Mouse (Mus musculus): Measurements from ENCODE around the gene Ubxn1. TPM values are rescaled to one million over a fixed set of nuclear protein-coding genes. Genes with fewer than 3 reads are reported as not detected.
"Not testable (repeated sequence)": the region's sequence is repeated elsewhere in the genome, so short reads cannot be mapped to it uniquely, and the experiment has no call there.

Gene Ubxn1
- 100 to 1,000 TPM; 112 to 116 TPM for total RNA-seq (2021)
- long read RNA-seq, transcript Ubxn1-202 (10 exons, 1,033 nt) = minor isoform, 7 of 129 reads
- long read RNA-seq, transcript Ubxn1-201 (8 exons, 1,127 nt) = minor isoform, 14 of 129 reads
- long read RNA-seq, transcript Ubxn1-204 (9 exons, 1,291 nt) = major isoform, 95 of 129 reads
- long read RNA-seq, partial matches to known transcripts = 11 of 129 reads
- long read RNA-seq, other reads (novel, unspliced or antisense) = 2 of 129 reads

DNA sequence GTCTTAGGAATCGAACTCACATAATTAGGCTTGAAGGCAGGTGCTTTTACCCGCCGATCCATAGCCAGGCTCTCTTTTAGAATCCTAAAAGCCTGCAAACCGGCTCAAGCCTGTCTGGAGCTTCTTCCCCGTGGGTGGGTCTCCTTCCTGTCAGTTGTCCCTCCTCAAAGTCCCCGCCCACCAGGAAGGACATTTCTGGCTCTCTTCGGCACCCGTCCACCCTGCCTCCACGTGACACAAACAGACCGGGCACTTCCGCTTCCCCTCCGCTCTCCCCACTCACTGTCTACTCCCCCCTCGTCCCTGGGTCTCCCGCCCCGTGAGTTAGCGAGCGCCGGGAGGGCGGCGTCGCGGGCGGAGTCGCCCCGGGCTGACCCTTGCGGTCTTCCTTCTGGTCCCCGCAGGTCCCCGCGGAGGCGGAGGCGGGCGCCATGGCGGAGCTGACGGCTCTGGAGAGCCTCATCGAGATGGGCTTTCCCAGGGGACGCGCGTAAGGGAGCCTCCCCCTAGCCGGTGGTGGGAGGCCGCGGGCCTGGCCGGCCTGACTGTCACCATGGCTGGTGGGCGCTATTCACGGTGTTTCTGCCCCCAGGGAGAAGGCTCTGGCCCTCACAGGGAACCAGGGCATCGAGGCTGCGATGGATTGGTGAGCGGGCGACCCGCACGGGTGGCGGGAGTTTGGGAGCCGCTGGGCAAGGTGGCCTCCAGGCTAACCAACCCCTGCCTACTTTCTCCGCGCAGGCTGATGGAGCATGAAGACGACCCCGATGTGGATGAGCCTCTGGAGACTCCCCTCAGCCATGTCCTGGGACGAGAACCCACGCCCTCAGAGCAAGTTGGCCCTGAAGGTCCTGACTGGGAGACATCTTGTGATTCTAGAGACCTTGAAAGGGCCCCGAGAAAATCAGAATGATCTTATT, at the start of gene Ubxn1:
TSS of gene Ubxn1 (plus strand) at position 230 of the 920 bp plus-strand sequence.
- peak; percentile 97 for DNase-seq (ENCODE audit: low spot score in 2 of 2)

DNA sequence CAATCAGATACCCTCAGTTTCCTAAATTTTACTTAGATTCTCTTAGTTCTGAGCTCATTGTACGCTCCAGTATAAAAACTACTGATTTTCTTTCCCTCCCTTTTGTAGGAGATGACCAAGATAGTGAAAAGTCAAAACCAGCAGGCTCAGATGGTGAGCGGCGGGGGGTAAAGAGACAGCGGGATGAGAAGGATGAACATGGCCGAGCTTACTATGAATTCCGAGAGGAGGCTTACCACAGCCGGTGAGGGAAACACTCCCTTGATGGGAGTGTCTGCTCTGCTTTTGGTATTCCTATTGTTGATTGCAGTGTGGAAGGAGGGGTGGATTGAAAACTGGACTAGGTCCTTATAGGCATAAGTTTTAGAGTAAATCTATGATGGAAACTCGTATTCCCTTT, 48.6 kb upstream of the Ubxn1 start:
- no peak for DNase-seq (ENCODE audit: low spot score in 2 of 2)

DNA sequence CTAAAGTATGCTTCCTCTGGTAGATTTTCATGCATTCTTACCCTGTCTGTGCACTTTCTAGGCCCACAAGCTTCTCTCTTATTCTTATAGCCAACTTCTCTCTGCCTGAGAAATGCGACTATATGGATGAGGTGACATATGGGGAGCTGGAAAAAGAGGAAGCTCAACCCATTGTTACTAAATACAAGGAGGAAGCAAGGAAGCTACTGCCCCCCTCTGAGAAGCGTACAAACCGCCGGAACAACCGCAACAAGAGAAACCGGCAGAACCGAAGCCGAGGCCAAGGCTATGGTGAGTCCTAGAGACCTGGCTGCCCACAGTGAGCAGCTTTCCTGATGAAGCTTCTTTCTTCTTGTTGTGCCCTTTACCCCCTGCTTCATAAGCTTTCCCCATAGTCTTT, 41.6 kb upstream of the Ubxn1 start, which contains the start of gene AC129217.1:
TSS of gene AC129217.1 (plus strand) at position 114 of the 400 bp plus-strand sequence.
- no peak for DNase-seq (ENCODE audit: low spot score in 2 of 2)

DNA sequence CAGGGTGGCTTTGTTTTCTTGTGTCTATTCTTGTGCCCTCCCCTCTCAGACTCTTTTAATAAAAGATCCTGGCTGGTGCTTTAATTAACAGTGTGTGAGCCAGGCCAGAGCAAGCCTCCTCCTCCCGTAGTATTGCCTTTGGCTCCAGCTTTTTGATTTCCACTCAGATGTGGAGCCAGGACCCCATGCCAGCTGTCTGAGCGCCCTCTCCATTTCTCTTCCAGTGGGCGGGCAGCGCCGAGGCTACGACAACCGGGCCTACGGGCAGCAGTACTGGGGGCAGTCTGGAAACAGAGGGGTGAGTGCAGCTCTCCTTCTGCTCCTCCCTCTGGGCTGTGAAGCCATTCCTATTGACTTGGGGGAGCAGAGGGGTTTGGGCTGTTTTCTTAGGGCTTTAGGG, 40.6 kb upstream of the Ubxn1 start:
- DNase-seq (ENCODE audit: low spot score in 2 of 2) = peak; percentile 67 to 68

DNA sequence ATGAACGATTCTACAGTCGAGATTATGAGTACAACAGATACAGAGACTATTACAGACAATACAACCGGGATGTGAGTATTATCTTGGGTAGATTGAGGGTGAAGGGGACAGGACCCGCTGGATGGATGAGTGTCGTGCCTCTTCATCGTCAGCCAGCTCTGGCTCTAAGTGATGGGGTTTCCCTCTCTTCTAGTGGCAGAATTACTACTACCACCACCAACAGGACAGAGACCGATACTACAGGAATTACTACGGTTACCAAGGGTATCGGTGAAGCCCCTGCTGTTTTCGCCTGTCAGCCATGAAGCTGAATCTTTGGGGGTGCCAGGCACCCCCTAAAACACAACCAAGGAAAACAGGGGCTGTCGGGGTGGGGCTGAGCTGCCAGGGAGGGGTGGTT, 40.0 kb upstream of the Ubxn1 start:
- no peak for DNase-seq (ENCODE audit: low spot score in 2 of 2)

DNA sequence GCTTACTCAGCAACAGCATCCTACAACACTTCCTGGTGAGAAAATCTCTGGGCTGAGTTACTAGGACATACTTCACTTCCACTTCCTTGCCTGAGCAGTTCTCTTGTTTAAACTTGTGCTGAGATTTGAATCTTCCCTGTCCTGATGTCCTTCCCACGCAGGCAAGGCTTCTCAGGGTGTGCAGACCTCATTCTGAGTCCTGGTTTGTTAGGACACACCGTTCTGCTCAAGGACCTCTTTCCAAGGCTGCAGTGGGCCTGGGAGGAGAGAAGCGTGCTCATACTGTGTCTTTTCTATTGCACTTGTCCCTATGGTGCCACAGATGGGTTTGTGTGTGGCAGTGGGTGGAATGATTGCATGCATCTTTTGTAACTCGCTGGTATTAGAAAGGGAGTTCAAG, 38.3 kb upstream of the Ubxn1 start:
- no peak for DNase-seq (ENCODE audit: low spot score in 2 of 2)

DNA sequence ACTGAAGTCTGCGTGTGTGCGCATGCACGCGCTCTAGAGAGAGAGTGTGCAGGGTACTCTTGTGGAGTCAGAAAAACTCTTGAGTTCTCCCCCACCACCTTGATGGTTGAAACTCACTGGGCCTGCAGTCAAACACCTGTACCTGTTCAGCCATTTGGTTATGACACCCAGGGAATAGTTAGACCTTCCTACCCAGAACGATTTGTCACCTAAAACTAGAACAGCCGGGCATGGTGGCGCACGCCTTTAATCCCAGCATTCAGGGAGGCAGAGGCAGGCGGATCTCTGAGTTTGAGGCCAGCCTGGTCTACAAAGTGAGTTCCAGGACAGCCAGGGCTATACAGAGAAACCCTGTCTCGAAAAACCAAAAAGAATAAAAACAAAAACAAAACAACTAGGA, 35.0 kb upstream of the Ubxn1 start:
- DNase-seq (ENCODE audit: low spot score in 2 of 2) = not testable (repeated sequence)

DNA sequence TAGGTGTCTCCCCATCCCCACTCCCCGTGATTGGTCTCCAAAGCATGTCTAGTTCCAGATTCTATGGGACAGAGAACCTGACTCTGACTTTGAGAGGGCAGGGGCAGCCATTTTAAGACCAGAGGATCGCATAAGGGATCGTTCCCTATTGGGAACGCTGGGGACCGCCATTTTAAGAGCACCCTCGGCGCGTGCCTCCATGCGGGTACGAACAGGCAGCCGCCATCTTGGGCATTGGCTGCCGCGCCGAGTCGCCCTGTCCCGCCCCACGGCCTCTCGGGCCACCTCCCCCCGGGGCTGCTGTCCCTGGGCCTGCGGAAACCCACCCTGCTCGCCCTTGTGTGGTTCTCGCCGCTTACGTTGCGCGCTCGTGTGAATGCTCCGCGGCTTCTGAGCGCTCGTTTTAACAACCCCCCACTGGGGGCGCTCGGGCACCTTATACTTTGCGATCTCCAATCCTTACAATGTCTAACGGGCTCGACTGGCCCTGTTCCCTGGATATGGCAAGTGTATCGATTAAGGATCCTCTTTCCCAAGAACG, 34.0 kb upstream of the Ubxn1 start, which contains the start of gene Bscl2:
TSS of gene Bscl2 (plus strand) at position 217 of the 541 bp plus-strand sequence.
- peak; percentile 90 to 92 for DNase-seq (ENCODE audit: low spot score in 2 of 2)

DNA sequence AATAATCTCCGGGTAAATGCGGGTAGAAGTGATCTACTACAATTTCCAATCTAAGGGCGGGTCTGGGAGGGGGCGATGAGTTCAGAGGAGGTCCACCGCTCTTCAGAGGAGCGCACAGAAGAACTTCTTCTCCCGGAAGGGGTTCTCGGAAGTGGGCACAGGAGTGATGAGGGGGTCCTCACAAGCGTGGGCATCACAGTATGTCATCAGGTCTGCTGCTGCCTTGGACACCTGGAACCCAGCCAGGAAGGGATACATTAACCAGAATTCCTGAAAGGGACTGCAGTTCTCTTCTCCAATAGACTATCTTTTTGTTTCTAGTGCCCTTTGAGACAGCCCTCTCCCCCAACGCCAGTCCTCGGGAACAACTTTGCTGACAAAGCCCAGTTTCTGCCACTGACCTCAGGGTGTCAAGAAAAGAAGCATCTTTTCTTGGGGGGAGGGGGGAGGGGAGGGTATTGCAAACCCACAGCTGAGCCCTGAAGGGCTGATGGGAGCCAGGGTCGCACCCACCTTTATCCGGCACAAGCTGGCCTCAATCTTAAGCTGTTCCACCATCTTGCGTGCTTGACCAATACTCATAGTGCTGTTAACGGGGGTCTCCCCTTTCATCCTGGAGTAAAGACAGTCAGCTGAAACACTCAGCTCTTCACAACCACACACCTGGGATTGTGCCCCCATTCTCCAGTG, 33.1 kb upstream of the Ubxn1 start:
- peak in 1 of 2 experiments; percentile 72 for DNase-seq (ENCODE audit: low spot score in 2 of 2)

DNA sequence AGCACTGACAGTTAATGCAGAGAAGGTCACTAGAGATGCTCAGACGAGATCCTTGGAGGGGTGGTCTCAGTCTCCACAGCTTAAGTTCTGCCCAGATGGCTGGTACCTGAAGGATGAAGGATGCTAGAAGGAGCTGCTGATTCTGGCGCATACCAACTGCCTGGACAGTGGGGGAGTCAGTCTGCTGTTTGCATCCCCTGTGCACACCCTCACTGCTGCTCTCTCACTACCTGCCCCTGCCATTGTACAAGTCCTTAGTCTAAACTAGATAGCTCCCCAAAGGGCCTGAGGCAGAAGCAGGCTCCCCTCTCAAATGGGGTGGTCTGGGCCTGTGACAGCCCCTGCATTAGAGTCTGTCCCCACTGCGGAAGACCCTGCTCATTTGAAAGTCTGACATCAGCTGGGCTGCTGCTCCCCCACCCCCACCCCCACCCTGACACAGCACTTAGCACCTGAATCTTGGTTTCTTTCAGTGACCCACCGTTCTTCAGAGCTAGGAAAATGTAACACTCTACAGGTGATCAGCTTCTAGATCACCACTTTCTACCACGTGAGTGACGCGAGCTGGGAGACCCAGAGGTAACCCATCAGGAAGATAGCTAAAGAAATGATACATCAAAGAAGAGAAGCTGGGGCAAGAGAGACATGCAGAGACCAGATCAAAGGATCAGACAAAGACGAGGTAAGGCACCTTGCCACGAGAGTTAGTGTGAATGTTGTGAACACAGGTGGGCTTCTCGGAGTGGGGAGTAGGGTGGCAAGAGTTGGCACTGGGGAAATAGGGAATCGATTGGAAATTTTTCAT, 32.0 kb upstream of the Ubxn1 start, which contains the start of gene Gng3:
TSS of gene Gng3 (minus strand) at position 92 of the 805 bp plus-strand sequence.
- peak; percentile 70 to 78 for DNase-seq (ENCODE audit: low spot score in 2 of 2)

DNA sequence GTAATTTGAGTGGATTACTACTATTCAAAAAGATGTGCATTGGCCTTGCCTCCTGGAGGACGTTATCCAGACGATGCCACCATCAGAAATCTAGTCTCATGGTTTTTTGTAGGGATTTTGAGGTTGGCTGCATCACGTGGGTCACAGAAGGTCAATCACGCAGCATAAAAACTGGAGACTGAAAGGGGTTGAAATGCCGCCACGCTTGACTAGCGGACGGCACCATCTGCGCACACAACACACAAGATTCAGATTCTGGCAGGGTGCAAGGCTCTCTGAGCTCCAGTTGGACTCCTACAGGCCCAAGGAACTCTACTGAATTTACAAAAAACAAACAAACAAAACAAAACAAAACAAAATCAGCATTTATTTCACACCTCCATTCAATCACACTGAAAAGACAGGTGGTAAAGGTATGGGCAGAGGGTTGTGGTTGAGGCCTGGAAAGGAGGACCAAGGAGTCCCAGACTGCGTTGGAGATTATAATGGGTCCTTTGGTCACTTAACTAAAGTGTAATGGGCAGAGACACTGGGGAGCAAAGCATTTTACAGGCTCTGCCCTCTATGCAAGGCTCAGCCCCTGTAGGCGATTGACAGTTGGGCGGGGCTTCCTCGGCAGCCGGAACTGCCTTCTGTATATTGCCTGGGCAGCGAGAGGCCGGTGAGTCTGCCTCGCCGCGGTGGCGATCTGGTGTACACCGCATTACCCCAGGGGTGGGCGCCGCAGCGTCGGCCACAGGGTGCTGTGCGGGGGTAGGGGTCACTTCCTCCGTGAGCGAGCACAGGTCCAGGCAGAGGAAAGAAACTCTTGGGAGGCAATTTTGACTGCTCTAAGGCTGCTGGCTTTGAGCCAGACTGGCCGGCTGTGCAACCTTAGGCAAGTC, 31.1 kb upstream of the Ubxn1 start:
- peak; percentile 71 to 75 for DNase-seq (ENCODE audit: low spot score in 2 of 2)

DNA sequence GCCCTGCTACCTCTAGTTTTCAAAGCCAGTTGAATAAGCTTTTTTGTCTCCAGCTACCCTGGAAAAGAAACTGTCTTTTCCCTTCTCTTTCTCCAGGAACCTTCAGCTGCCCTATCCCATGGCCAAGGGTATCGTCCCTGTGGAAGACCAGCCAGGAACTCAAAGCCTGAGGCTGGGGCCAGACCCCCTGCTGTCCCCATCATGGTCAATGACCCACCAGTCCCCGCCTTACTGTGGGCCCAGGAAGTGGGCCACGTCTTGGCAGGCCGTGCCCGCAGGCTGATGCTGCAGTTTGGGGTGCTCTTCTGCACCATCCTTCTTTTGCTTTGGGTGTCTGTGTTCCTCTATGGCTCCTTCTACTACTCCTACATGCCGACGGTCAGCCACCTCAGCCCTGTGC, 30.3 kb upstream of the Ubxn1 start:
- DNase-seq (ENCODE audit: low spot score in 2 of 2) = no peak

DNA sequence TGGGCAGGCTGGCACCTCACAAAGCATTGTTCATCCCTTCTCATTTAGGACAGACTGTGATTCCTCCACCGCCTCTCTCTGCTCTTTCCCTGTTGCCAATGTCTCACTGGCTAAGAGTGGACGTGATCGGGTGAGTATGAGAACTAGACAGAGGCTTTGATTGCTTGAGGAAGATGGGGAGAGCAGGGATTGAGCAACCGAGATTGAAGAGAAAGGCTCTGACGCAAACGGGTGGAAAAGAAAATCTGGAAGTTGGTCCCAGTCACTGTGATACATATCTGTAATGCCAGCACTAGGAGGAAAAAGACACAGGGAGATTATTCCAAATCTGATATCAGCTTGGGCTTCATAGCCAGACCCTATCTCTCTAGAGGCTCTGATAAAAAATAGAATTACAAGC, 28.3 kb upstream of the Ubxn1 start:
- no peak for DNase-seq (ENCODE audit: low spot score in 2 of 2)

DNA sequence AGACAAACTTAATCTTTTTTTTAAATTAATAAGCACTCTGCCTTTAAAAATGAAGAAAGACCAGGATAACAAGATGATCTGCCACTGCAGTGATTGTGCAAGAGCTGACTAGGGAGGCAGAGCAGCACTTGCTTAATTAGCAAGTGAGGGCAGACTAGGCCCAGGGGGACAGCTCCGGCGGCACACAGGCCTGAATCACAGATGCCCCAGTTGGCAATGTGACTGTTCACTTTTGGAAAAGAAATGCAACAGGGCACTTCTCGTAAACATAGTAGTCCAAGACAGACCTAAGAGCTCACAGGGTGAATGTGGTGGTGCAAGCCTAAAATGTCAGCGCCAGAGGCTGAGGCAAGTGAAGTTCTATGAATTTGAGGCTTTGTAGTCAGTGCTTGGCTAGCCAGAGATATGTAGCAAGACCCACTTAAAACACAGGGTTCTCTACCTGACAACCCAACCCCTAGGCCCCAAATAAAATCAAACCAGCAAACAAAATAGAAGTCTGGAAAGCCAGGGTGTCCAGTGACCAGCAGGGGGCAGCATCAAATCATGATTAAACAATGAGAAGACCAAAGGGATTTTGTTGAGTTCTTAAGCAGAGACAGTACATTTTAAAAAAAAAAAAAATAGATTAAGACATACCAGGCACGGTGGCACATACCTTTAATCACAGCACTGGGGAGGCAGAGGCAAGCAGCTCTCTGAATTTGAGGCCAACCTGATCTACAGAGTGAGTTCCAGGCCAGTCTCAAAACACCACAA, 26.7 kb upstream of the Ubxn1 start:
- DNase-seq (ENCODE audit: low spot score in 2 of 2) = peak; percentile 83 to 86

DNA sequence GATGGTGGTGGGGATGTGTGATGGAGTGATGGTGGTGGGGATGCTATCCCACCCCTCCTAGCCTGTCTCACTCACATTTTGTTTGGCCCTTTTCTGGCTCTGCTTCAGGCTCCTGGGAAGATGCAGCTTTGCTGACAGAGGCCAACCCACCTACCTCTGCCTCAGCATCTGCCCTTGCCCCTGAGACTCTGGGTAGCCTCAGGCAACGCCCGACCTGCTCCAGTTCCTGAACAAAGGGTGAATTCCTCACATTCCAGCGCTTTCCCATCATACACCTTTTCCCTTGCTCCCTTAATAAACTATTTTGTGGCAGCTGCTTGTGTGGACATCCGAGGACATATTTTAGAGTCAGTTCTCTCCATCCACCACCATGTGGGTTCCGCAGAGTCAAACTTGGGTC, 22.9 kb upstream of the Ubxn1 start:
- DNase-seq (ENCODE audit: low spot score in 2 of 2) = no peak

DNA sequence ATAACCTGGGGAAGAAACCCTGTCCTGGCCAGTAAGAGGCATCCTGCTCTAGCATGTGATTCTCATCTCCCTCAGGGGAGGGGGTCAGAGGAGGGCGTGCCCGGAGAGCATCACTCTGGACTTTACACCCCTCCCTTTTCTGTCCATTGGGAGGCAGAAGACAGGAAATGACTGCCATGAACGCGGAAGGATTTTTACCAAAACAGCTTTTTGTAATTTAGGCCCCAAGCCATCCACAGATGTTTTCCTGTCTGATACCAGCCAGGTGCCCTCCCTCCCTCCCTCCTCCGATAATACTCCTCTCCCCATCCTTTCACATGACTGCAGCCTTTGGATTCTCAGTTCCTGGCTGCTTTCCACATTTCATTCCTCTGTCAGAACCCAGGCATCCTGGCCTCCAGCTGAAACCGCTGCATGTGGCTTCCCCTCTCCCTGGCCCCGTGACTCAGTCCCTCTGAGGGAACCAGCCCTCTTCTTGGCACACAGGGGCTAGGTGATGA, 20.8 kb upstream of the Ubxn1 start, which contains the start of gene Lrrn4cl:
TSS of gene Lrrn4cl (plus strand) at position 367 of the 500 bp plus-strand sequence.
- DNase-seq (ENCODE audit: low spot score in 2 of 2) = no peak

DNA sequence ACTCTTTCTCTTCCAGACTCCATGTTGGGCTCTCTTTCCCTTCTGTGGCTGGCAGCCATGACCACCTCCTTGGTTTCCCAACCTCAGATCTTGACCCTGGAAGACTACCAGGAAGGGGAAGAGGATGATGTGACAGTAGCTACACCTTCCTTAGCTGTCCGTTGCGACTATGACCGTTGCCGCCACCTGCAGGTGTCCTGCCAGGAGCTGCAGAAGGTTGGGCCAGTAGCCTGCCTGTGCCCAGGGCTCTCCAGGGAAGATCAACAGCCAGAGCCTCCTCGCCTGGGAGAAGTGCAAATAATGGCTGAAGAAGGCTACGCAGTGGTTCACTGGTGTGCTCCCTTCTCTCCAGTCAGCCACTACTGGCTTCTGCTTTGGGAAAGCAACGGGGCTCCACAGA, 19.7 kb upstream of the Ubxn1 start:
- DNase-seq (ENCODE audit: low spot score in 2 of 2) = no peak

DNA sequence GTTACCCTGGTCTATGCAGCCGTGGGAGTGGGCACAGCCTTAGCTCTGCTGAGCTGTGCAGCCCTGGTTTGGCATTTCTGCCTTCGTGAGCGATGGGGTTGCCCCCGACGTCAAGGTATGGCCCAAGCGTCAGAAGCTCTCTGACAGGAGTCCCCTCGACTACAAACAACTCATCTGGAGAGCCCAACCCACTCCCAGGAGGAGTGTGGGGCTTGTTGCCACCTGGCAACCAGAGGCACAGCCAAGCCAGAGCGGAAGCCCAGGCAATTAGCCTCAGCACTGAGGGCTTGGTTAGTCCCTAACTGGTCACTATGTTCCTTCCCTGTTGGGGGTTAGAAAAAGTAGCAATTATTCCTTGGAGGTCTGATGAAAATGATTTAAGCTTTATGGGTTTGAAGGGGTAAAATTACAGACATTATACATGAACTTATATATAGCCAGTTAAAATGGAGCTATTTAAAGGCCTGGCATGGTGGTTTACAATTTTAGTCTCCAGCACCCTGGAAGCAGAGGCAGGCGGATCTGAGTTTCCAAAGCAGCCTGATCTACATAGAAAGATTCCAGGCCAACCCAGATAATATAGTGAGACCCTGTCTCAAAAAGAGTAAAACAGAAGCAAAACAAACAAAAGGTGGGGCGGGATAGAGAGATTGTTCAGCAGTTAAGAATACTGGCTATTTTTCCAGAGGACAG, 18.9 kb upstream of the Ubxn1 start:
- DNase-seq (ENCODE audit: low spot score in 2 of 2) = no peak
